ENCODE assay signal across 10 mouse cellular contexts in the genomic region with DNA sequence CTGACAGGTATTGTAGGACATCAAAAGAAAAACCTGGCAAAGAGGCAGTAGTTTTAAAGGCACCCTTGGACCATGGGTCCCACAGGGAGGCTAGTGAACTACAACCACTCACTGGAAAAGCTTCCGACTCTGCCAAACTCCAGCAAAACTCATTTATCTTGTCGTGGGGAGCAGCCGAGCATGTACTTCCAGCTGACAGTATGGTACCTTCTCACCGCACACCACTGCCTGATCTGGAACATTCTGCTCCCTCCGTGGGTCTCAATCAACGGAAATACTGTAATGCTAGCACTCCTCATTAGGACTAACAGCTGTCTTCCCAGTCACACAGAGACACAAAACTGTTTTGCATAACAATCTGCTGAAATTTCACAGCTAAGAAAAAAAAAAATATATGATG. TPM values are rescaled to one million over a fixed set of nuclear protein-coding genes. Genes with fewer than 3 reads are reported as not detected.
A peak's percentile ranks its signal among the peaks of the same experiment; 100 is the strongest.
DNase-seq lines count a peak whose midpoint lies in the region; ATAC-seq and TF ChIP-seq lines count a peak whose summit lies in the region.
"Had no signal": no experiment of that assay in that cellular context is flagged by ENCODE, and none has a peak within 500 bp of the region (broad histone marks: within the 10 kb centered on the region; RNA-seq: fewer than 3 reads in every experiment).

No protein-coding gene starts in this region.

- in situ Hi-C loops in Patski (cut with MboI; ENCODE audit: low pct_unique_long_range_greater_than_20kb) = no loop called here

- no peak overlapping the region for H3K4me3 ChIP-seq in kidney, adult 2 months (ENCODE audit: insufficient read depth, low read depth, low read length)
- no peak overlapping the region for H3K4me3 ChIP-seq in hindbrain, embryonic 12.5 days
- H3K4me3 ChIP-seq in intestine, embryonic 16.5 days (ENCODE audit: low read length) = no peak overlapping the region
- H3K4me3 ChIP-seq: heart, embryonic 10.5 days; megakaryocyte, embryonic 14.5 days had no signal

- peak; percentile 88 for ATAC-seq in Patski
- ATAC-seq in hindbrain, embryonic 12.5 days (ENCODE audit: low FRiP score) = peak; percentile 80
- ATAC-seq in intestine, embryonic 16.5 days = no peak

- peaks cover 6% of the 10 kb centered on the region; the same call in 1 of the 2 replicates for H3K4me1 ChIP-seq in kidney, adult 2 months (ENCODE audit: control insufficient read depth, insufficient read depth, low read length)
- H3K4me1 ChIP-seq in hindbrain, embryonic 12.5 days = no peaks in the 10 kb centered on the region
- no peaks in the 10 kb centered on the region for H3K4me1 ChIP-seq in intestine, embryonic 16.5 days (ENCODE audit: control insufficient read depth, insufficient read depth, low read length)

- no peaks in the 10 kb centered on the region for H3K9me3 ChIP-seq in hindbrain, embryonic 12.5 days (replicated peaks)
- H3K9me3 ChIP-seq in intestine, embryonic 16.5 days (ENCODE audit: control insufficient read depth, low read length) = no peaks in the 10 kb centered on the region
- H3K9me3 ChIP-seq: heart, embryonic 10.5 days; megakaryocyte, embryonic 14.5 days had no signal

- H3K36me3 ChIP-seq in kidney, adult 2 months (ENCODE audit: control insufficient read depth, insufficient read depth, low read length) = peaks cover 8% of the 10 kb centered on the region
- peaks cover 40% of the 10 kb centered on the region for H3K36me3 ChIP-seq in hindbrain, embryonic 12.5 days
- H3K36me3 ChIP-seq in intestine, embryonic 16.5 days (ENCODE audit: control insufficient read depth, insufficient read depth, low read length) = peaks cover 10% of the 10 kb centered on the region

- peak; percentile 67 for DNase-seq in kidney, adult 2 months
- DNase-seq in kidney, postnatal 10 days = no peak
- peak; percentile 58 for DNase-seq in Patski (ENCODE audit: low read depth, low spot score)
- DNase-seq in kidney, postnatal 36 days = peak; percentile 31 to 32
- no peak for DNase-seq in adrenal gland, adult 18-20 months (ENCODE audit: low spot score in 2 of 2)

- no peak for TF ChIP-seq POLR2A in kidney, adult 2 months (IDR thresholded peaks at IDR 0.05; ENCODE audit: low read depth, low read length)

- H3K4me2 ChIP-seq in hindbrain, embryonic 12.5 days (replicated peaks) = no peak overlapping the region
- H3K4me2 ChIP-seq in intestine, embryonic 16.5 days (ENCODE audit: low read depth, low read length) = no peak overlapping the region
- H3K4me2 ChIP-seq: liver, embryonic 11.5 days had no signal

- TF ChIP-seq CTCF in kidney, adult 2 months (conservative IDR thresholded peaks at IDR 0.05; ENCODE audit: insufficient read depth, insufficient read length, low read depth, low read length) = no peak
- no peak for TF ChIP-seq CTCF in Patski (IDR thresholded peaks at IDR 0.05)

- POLR2A ChIA-PET in Patski (lab: Charles Lee) = no interaction called here

- H3K27ac ChIP-seq in kidney, adult 2 months (ENCODE audit: insufficient read depth, low read depth, low read length) = no peak overlapping the region
- peak overlapping the region; percentile 49 for H3K27ac ChIP-seq in hindbrain, embryonic 12.5 days
- no peak overlapping the region for H3K27ac ChIP-seq in intestine, embryonic 16.5 days (ENCODE audit: low read length)
- H3K27ac ChIP-seq: heart, embryonic 10.5 days had no signal

- H3K9ac ChIP-seq in hindbrain, embryonic 12.5 days = no peak overlapping the region
- H3K9ac ChIP-seq in intestine, embryonic 16.5 days (ENCODE audit: low read depth, low read length) = no peak overlapping the region

- 27% methylated on average over 6 of the region's 6 CpGs for WGBS in kidney, adult 2 months
- 38% methylated on average over 6 of the region's 6 CpGs for WGBS in hindbrain, embryonic 12.5 days
- 67% methylated on average over 6 of the region's 6 CpGs for WGBS in intestine, embryonic 16.5 days

- CTCF ChIA-PET in Patski (lab: Charles Lee) = interaction anchor here (0.8 to 1.5 kb wide), 3 partner anchors 17 to 163 kb away, joined by 3 read pairs; no protein-coding TSS in a partner anchor

- no peaks in the 10 kb centered on the region for H3K27me3 ChIP-seq in kidney, adult 2 months (replicated peaks; ENCODE audit: control insufficient read depth, insufficient read depth, low read length)
- no peaks in the 10 kb centered on the region for H3K27me3 ChIP-seq in Patski
- H3K27me3 ChIP-seq in hindbrain, embryonic 12.5 days = no peaks in the 10 kb centered on the region
- no peaks in the 10 kb centered on the region for H3K27me3 ChIP-seq in intestine, embryonic 16.5 days (replicated peaks; ENCODE audit: control insufficient read depth, insufficient read depth, low read length)
- H3K27me3 ChIP-seq: megakaryocyte, embryonic 14.5 days had no signal

RNA-seq across cellular contexts. Expression of a gene that starts 48.6 kb away (rescaled TPM):
- polyA plus RNA-seq in kidney, adult 2 months (2012; rRNA removed) = 9.9 and 11.4 TPM in 2 replicates
- 17.6 TPM for polyA plus RNA-seq in Patski (2021)
- 56.7 and 62.9 TPM in 2 replicates for polyA plus RNA-seq in hindbrain, embryonic 12.5 days (2016; fragmentation: Nextera tagmentation; extraction: Ambion mirVana)
- polyA plus RNA-seq in intestine, embryonic 16.5 days (2015; fragmentation: Nextera tagmentation; extraction: Ambion mirVana) = 13.3 and 13.6 TPM in 2 replicates
- 10 to 100 TPM; 31.3 to 41.3 TPM for total RNA-seq in adrenal gland, adult 18-20 months (2021)

Comparison
In these comparisons a context has a peak if more than half of its experiments do, and no peak if none do; other contexts are left out.
1. DNase-seq: peak in kidney, adult 2 months (single experiment), Patski (single experiment) and kidney, postnatal 36 days (2 of 2); none in kidney, postnatal 10 days (single experiment) and adrenal gland, adult 18-20 months (0 of 2).